Mouse (Mus musculus): ENCODE data around the gene Vps13a. TPM values are rescaled to one million over a fixed set of nuclear protein-coding genes. Genes with fewer than 3 reads are reported as not detected.

Gene Vps13a
- total RNA-seq, 2 experiments from 2014 or later = 15.1 to 19.7 TPM

GRCm38 (mm10) chr19:16579656-16580260 is 201.0 kb downstream of the Vps13a start:
- no peak for DNase-seq

- DNase-seq = no peak
Observed at GRCm38 (mm10) chr19:16576790-16577189, 203.9 kb downstream of the Vps13a start.

Other genes starting within 250 kb of the Vps13a start
- not detected for gene Foxb2, start 92.9 kb upstream of the Vps13a start, total RNA-seq (2021)
- gene Prune2, start 175.2 kb upstream of the Vps13a start, total RNA-seq (2021) = 1 to 10 TPM; 3.5 to 4.5 TPM

Measured in gastrocnemius, postnatal 25 days (tissue).